Mouse (Mus musculus): ENCODE data around the gene Tex46.

GRCm38 (mm10) chr4:136621336-136621735 is 11.1 kb downstream of the Tex46 start:
- TF ChIP-seq CTCF (IDR thresholded peaks at IDR 0.05; ENCODE audit: insufficient read depth, low read depth, low read length) (no peak), POLR2A (IDR thresholded peaks at IDR 0.05; ENCODE audit: insufficient read depth, low read depth, low read length) (no peak)

All from olfactory bulb, adult 2 months (tissue).